In genomic region chr8:89042118-89042460, GRCm38 (mm10) we compare ENCODE assay signal across 9 mouse cellular contexts. TPM values are rescaled to one million over a fixed set of nuclear protein-coding genes. Genes with fewer than 3 reads are reported as not detected.
A peak's percentile ranks its signal among the peaks of the same experiment; 100 is the strongest.
DNase-seq lines count a peak whose midpoint lies in the region; ATAC-seq and TF ChIP-seq lines count a peak whose summit lies in the region.
"Had no signal": no experiment of that assay in that cellular context is flagged by ENCODE, and none has a peak within 500 bp of the region (broad histone marks: within the 10 kb centered on the region; RNA-seq: fewer than 3 reads in every experiment).

No protein-coding gene starts in this region.

- H3K27ac ChIP-seq in forebrain, embryonic 11.5 days (ENCODE audit: low read depth, low read length) = peak overlapping the region; percentile 99
- H3K27ac ChIP-seq in intestine, postnatal 0 days (ENCODE audit: low read depth, low read length) = no peak overlapping the region
- peak overlapping the region; percentile 98 for H3K27ac ChIP-seq in neural tube, embryonic 12.5 days

- H3K4me2 ChIP-seq in forebrain, embryonic 11.5 days (ENCODE audit: low read depth, low read length, severe bottlenecking) = peak overlapping the region; percentile 75
- peak overlapping the region; percentile 89 for H3K4me2 ChIP-seq in intestine, postnatal 0 days (replicated peaks; ENCODE audit: low read depth)
- peak overlapping the region; percentile 81 for H3K4me2 ChIP-seq in neural tube, embryonic 12.5 days (replicated peaks)

- no peak for TF ChIP-seq CTCF in intestine, postnatal 0 days (IDR thresholded peaks at IDR 0.05; ENCODE audit: low read depth)

- H3K9me3 ChIP-seq in megakaryocyte, embryonic 14.5 days = no peaks in the 10 kb centered on the region; the same call in 1 of the 2 replicates
- no peaks in the 10 kb centered on the region for H3K9me3 ChIP-seq in forebrain, embryonic 11.5 days (ENCODE audit: control insufficient read depth, low read length)
- H3K9me3 ChIP-seq in intestine, postnatal 0 days (ENCODE audit: control insufficient read depth) = no peaks in the 10 kb centered on the region
- H3K9me3 ChIP-seq in neural tube, embryonic 12.5 days = no peaks in the 10 kb centered on the region

- no peak for ATAC-seq in megakaryocyte, adult 5-6 weeks (ENCODE audit: poor library complexity, severe bottlenecking)
- no peak for ATAC-seq in forebrain, embryonic 11.5 days (replicated peaks; ENCODE audit: low FRiP score)
- ATAC-seq in intestine, postnatal 0 days = no peak
- no peak for ATAC-seq in neural tube, embryonic 12.5 days (ENCODE audit: low FRiP score, low read depth)

- DNase-seq in forebrain, embryonic 11.5 days (ENCODE audit: low spot score) = peak; percentile 78
- DNase-seq in urinary bladder, postnatal 36 days (ENCODE audit: low spot score in 2 of 2) = no peak
- no peak for DNase-seq in adrenal gland, adult 18-20 months (ENCODE audit: low spot score in 2 of 2)
- DNase-seq in left cerebral cortex, adult 8-10 months (ENCODE audit: low spot score in 2 of 2) = no peak

- no peaks in the 10 kb centered on the region for H3K36me3 ChIP-seq in megakaryocyte, embryonic 14.5 days (replicated peaks; ENCODE audit: low read length)
- no peaks in the 10 kb centered on the region for H3K36me3 ChIP-seq in forebrain, embryonic 11.5 days (ENCODE audit: control insufficient read depth, insufficient read depth, low read length)
- no peaks in the 10 kb centered on the region for H3K36me3 ChIP-seq in intestine, postnatal 0 days (ENCODE audit: control insufficient read depth, insufficient read depth)
- H3K36me3 ChIP-seq in neural tube, embryonic 12.5 days = no peaks in the 10 kb centered on the region

- WGBS in forebrain, embryonic 11.5 days = under 1% methylated on average over 35 of the region's 35 CpGs
- under 1% methylated on average over 34 of the region's 35 CpGs for WGBS in intestine, postnatal 0 days
- under 1% methylated on average over 35 of the region's 35 CpGs for WGBS in neural tube, embryonic 12.5 days

- peaks cover 11% of the 10 kb centered on the region for H3K4me1 ChIP-seq in megakaryocyte, embryonic 14.5 days
- peaks cover 18% of the 10 kb centered on the region for H3K4me1 ChIP-seq in forebrain, embryonic 11.5 days (replicated peaks; ENCODE audit: control insufficient read depth, insufficient read depth, low read length)
- H3K4me1 ChIP-seq in intestine, postnatal 0 days (replicated peaks; ENCODE audit: control insufficient read depth, insufficient read depth, low read length) = 0 out of 2 replicates have a peak, but pooled peaks cover 7% of the 10 kb centered on the region
- H3K4me1 ChIP-seq in neural tube, embryonic 12.5 days = peaks cover 28% of the 10 kb centered on the region

- H3K4me3 ChIP-seq in megakaryocyte, embryonic 14.5 days (replicated peaks) = peak overlapping the region; percentile 38
- peak overlapping the region; percentile 91 for H3K4me3 ChIP-seq in forebrain, embryonic 11.5 days (ENCODE audit: low read depth, low read length)
- H3K4me3 ChIP-seq in intestine, postnatal 0 days (ENCODE audit: low read depth, low read length) = peak overlapping the region; percentile 56
- peak overlapping the region; percentile 83 for H3K4me3 ChIP-seq in neural tube, embryonic 12.5 days
- H3K4me3 ChIP-seq: myocyte had no signal

- H3K27me3 ChIP-seq in megakaryocyte, embryonic 14.5 days (replicated peaks) = peaks cover 86% of the 10 kb centered on the region
- peaks cover 16% of the 10 kb centered on the region for H3K27me3 ChIP-seq in forebrain, embryonic 11.5 days (ENCODE audit: control insufficient read depth, insufficient read depth, low read length)
- peaks cover 95% of the 10 kb centered on the region for H3K27me3 ChIP-seq in intestine, postnatal 0 days (replicated peaks; ENCODE audit: control insufficient read depth, insufficient read depth, low read length)
- H3K27me3 ChIP-seq in neural tube, embryonic 12.5 days (replicated peaks) = 0 out of 2 replicates have a peak, but pooled peaks cover 7% of the 10 kb centered on the region

- H3K9ac ChIP-seq in forebrain, embryonic 11.5 days (ENCODE audit: low read length) = peak overlapping the region; percentile 100
- peak overlapping the region; percentile 47 for H3K9ac ChIP-seq in intestine, postnatal 0 days (ENCODE audit: low read depth, low read length)
- peak overlapping the region; percentile 98 for H3K9ac ChIP-seq in neural tube, embryonic 12.5 days

RNA-seq across cellular contexts. Expression of gene Sall1, which starts 1.9 kb away (rescaled TPM):
- not detected in 2 replicates for polyA plus RNA-seq in megakaryocyte, embryonic 14.5 days (2012; ENCODE audit: insufficient read depth, low replicate concordance)
- total RNA-seq in megakaryocyte, adult 5-6 weeks (2015) = not detected in 2 replicates
- total RNA-seq in megakaryocyte, adult 5-6 weeks (2017) = not detected in 2 replicates
- 27.8 and 32.9 TPM in 2 replicates for polyA plus RNA-seq in forebrain, embryonic 11.5 days (2014; fragmentation: Nextera tagmentation; extraction: Ambion mirVana)
- polyA plus RNA-seq in intestine, postnatal 0 days (2015; fragmentation: Nextera tagmentation; extraction: Ambion mirVana) = 0.76 and 0.78 TPM in 2 replicates
- 26.0 and 26.6 TPM in 2 replicates for polyA plus RNA-seq in neural tube, embryonic 12.5 days (2016; fragmentation: Nextera tagmentation; extraction: Ambion mirVana)
- total RNA-seq in adrenal gland, adult 18-20 months (2021) = under 1 TPM in 1 of 2 experiments, not detected in 1; 0.07 TPM
- total RNA-seq in left cerebral cortex, adult 8-10 months (2022) = 10 to 100 TPM; 14.2 to 19.3 (median 16.6) TPM
- polyA plus RNA-seq: myocyte had no signal

Comparison
In these comparisons a context has a peak if more than half of its experiments do, and no peak if none do; other contexts are left out.
1. H3K4me3 ChIP-seq: peak in every context shown above with its lines; median percentile 91 in forebrain, embryonic 11.5 days; 83 in neural tube, embryonic 12.5 days; 56 in intestine, postnatal 0 days; 38 in megakaryocyte, embryonic 14.5 days.
2. H3K9ac ChIP-seq: peak in every context shown above with its lines; median percentile 100 in forebrain, embryonic 11.5 days; 98 in neural tube, embryonic 12.5 days; 47 in intestine, postnatal 0 days.
3. RNA of gene Sall1, which starts 1.9 kb away (polyA plus RNA-seq): 27.8 to 32.9 TPM in forebrain, embryonic 11.5 days and 26.0 to 26.6 TPM in neural tube, embryonic 12.5 days; 0.76 to 0.78 TPM in intestine, postnatal 0 days and not detected in megakaryocyte, embryonic 14.5 days; every median in the first group is over 10 times any median in the second.
4. Peak in every context shown above with its lines, with median percentiles within 50 percentile points of each other: H3K4me2 ChIP-seq.